Mouse (Mus musculus) adrenal gland (tissue): ENCODE data around the gene Rfx7.

Experiments used
- intact Hi-C: fragments of 180-260 bp; cut with DNase I; formaldehyde crosslinking; loops from one replicate; pipeline ENCODE4 v1.15.1; 2025
- long read RNA-seq, 2 experiments: library from polyadenylated mRNA; unstranded; transcript quantifications; one replicate each; pipeline ENCODE4 v2.0.0; 2020; ENCODE audit warnings: borderline replicate concordance in 1 of 2; ENCODE audit not compliant: insufficient replicate concordance in 1 of 2

The Rfx7 gene
- long read RNA-seq, experiment 1, partial matches to known transcripts: 0 of 2 reads
- long read RNA-seq, experiment 1, other reads (novel, unspliced or antisense): 2 of 2 reads
- long read RNA-seq, experiment 2, partial matches to known transcripts: 0 of 3 reads
- long read RNA-seq, experiment 2, other reads (novel, unspliced or antisense): 3 of 3 reads

- intact Hi-C loops: loop anchor here (5.0 kb wide), 1 partner anchor 60 kb away; no protein-coding TSS in a partner anchor
Observed at GRCm38 (mm10) chr9:72531996-72532380, at the start of gene Rfx7. Gene Rfx7, plus strand, starts transcription at chr9:72532240.

- intact Hi-C loops: no loop called here
Observed at GRCm38 (mm10) chr9:72488523-72488922, 43.5 kb upstream of the Rfx7 start.

- intact Hi-C loops: no loop called here
Observed at GRCm38 (mm10) chr9:72489131-72489530, 42.9 kb upstream of the Rfx7 start.

GRCm38 (mm10) chr9:72491559-72492193 lies 40.4 kb upstream of the Rfx7 start:
- intact Hi-C loops: no loop called here

GRCm38 (mm10) chr9:72492194-72492565 lies 39.9 kb upstream of the Rfx7 start, which contains the start of gene Tex9:
Gene Tex9, minus strand, starts transcription at chr9:72492212.
- intact Hi-C loops: no loop called here

GRCm38 (mm10) chr9:72493465-72493864 lies 38.6 kb upstream of the Rfx7 start:
- intact Hi-C loops: no loop called here

- intact Hi-C loops: no loop called here
Observed at GRCm38 (mm10) chr9:72493984-72494685, 37.9 kb upstream of the Rfx7 start.

- intact Hi-C loops: no loop called here
Observed at GRCm38 (mm10) chr9:72496691-72497090, 35.3 kb upstream of the Rfx7 start.

GRCm38 (mm10) chr9:72497171-72497570 lies 34.9 kb upstream of the Rfx7 start:
- intact Hi-C loops: no loop called here

GRCm38 (mm10) chr9:72512229-72512981 lies 19.6 kb upstream of the Rfx7 start:
- intact Hi-C loops: no loop called here

- intact Hi-C loops: no loop called here
Observed at GRCm38 (mm10) chr9:72515366-72515765, 16.7 kb upstream of the Rfx7 start.

- intact Hi-C loops: no loop called here
Observed at GRCm38 (mm10) chr9:72519246-72519645, 12.8 kb upstream of the Rfx7 start.

- intact Hi-C loops: no loop called here
Observed at GRCm38 (mm10) chr9:72520849-72521248, 11.2 kb upstream of the Rfx7 start.

GRCm38 (mm10) chr9:72526091-72526490 lies 5.9 kb upstream of the Rfx7 start:
- intact Hi-C loops: no loop called here

GRCm38 (mm10) chr9:72530237-72530636 lies 1.8 kb upstream of the Rfx7 start:
- intact Hi-C loops: loop anchor here (5.0 kb wide), 1 partner anchor 62 kb away; no protein-coding TSS in a partner anchor

- intact Hi-C loops: loop anchor here (5.0 kb wide), 1 partner anchor 61 kb away; no protein-coding TSS in a partner anchor
Observed at GRCm38 (mm10) chr9:72530824-72531223, 1.2 kb upstream of the Rfx7 start.

GRCm38 (mm10) chr9:72531291-72531995 lies 597 bp upstream of the Rfx7 start:
- intact Hi-C loops: loop anchor here (5.0 kb wide), 1 partner anchor 61 kb away; no protein-coding TSS in a partner anchor

GRCm38 (mm10) chr9:72532381-72533088 lies 495 bp downstream of the Rfx7 start:
- intact Hi-C loops: loop anchor here (5.0 kb wide), 1 partner anchor 60 kb away; no protein-coding TSS in a partner anchor

- intact Hi-C loops: loop anchor here (5.0 kb wide), 1 partner anchor 59 kb away; no protein-coding TSS in a partner anchor
Observed at GRCm38 (mm10) chr9:72533089-72533415, 1.0 kb downstream of the Rfx7 start.

- intact Hi-C loops: loop anchor here (5.0 kb wide), 1 partner anchor 57 kb away; no protein-coding TSS in a partner anchor
Observed at GRCm38 (mm10) chr9:72534985-72535384, 2.9 kb downstream of the Rfx7 start.
